ENCODE assay signal across 8 mouse cellular contexts in the genomic region with DNA sequence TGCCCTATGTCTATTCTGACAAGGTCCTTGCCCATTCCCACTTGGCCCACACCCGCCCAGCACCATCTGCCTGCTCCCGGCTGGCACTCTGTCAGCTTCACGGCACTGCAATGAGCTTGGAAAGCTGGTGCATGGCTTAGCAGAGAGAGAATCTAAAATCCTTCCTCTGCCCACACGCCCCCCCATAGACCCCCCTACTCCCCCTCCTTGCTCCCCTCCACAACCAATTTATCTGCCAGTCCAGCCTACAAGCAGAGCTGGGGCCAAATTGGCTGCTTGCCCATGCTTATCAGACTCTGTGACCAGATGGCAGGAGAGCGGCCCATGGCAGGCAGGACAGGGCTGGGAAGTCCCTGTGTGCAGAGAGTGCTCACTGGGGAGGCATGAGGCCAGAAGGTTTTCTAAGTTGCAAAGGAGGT.
DNase-seq lines count a peak whose midpoint lies in the region; ATAC-seq and TF ChIP-seq lines count a peak whose summit lies in the region.

No protein-coding gene starts in this region.

- no peaks in the 10 kb centered on the region for H3K27me3 ChIP-seq in lung, embryonic 16.5 days (ENCODE audit: control insufficient read depth, insufficient read depth, low read depth, low read length)
- no peaks in the 10 kb centered on the region for H3K27me3 ChIP-seq in heart, postnatal 0 days (ENCODE audit: control insufficient read depth, insufficient read depth, low read length)

- no peaks in the 10 kb centered on the region for H3K9me3 ChIP-seq in lung, embryonic 16.5 days (ENCODE audit: control insufficient read depth, low read length)
- no peaks in the 10 kb centered on the region for H3K9me3 ChIP-seq in heart, postnatal 0 days (replicated peaks; ENCODE audit: control insufficient read depth, low read length)

- ATAC-seq in lung, embryonic 16.5 days (ENCODE audit: low read depth): peak; percentile 28; the same call in 1 of the 2 replicates
- ATAC-seq in heart, postnatal 0 days (ENCODE audit: insufficient read depth, low read depth): peak; percentile 94
- ATAC-seq in megakaryocyte, adult 5-6 weeks (ENCODE audit: poor library complexity, severe bottlenecking): no peak

- no peak for TF ChIP-seq EP300 in heart, postnatal 0 days (IDR thresholded peaks at IDR 0.05; ENCODE audit: low read depth)

- H3K27ac ChIP-seq in lung, embryonic 16.5 days (ENCODE audit: low read length): no peak overlapping the region
- no peak overlapping the region for H3K27ac ChIP-seq in heart, postnatal 0 days (ENCODE audit: low read depth)

- H3K9ac ChIP-seq in lung, embryonic 16.5 days (ENCODE audit: low read length): no peak overlapping the region
- H3K9ac ChIP-seq in heart, postnatal 0 days (replicated peaks; ENCODE audit: low read depth, low read length): no peak overlapping the region

- 64% methylated on average over 5 of the region's 5 CpGs for WGBS in lung, embryonic 16.5 days
- WGBS in heart, postnatal 0 days: 13% methylated on average over 5 of the region's 5 CpGs

- no peak overlapping the region for H3K4me2 ChIP-seq in lung, embryonic 16.5 days (ENCODE audit: low read depth, low read length)
- no peak overlapping the region for H3K4me2 ChIP-seq in heart, postnatal 0 days (ENCODE audit: low read depth, low read length)

- no peak overlapping the region for H3K4me3 ChIP-seq in lung, embryonic 16.5 days (ENCODE audit: low read length)
- no peak overlapping the region for H3K4me3 ChIP-seq in heart, postnatal 0 days (ENCODE audit: low read depth, low read length)

- no peaks in the 10 kb centered on the region; the same call in 1 of the 2 replicates for H3K4me1 ChIP-seq in lung, embryonic 16.5 days (replicated peaks; ENCODE audit: control insufficient read depth, insufficient read depth, low read length)
- peaks cover 4% of the 10 kb centered on the region; the same call in 1 of the 2 replicates for H3K4me1 ChIP-seq in heart, postnatal 0 days (ENCODE audit: control insufficient read depth, insufficient read depth)

- H3K36me3 ChIP-seq in lung, embryonic 16.5 days (ENCODE audit: control insufficient read depth, insufficient read depth, low read length): no peaks in the 10 kb centered on the region
- H3K36me3 ChIP-seq in heart, postnatal 0 days (replicated peaks; ENCODE audit: control insufficient read depth, insufficient read depth, low read length): no peaks in the 10 kb centered on the region

- TF ChIP-seq CTCF in heart, postnatal 0 days (IDR thresholded peaks at IDR 0.05; ENCODE audit: low read depth): no peak

- no peak for DNase-seq in lung, postnatal 36 days
- DNase-seq in cerebellum, postnatal 4 days (ENCODE audit: low spot score in 2 of 2): peak; percentile 64 to 92
- DNase-seq in heart, postnatal 0 days (ENCODE audit: low spot score): peak; percentile 81
- DNase-seq in layer of hippocampus, postnatal 10 days (ENCODE audit: low spot score in 2 of 2): peak; percentile 80 to 84
- DNase-seq in retina, postnatal 1 day: peak; percentile 98
- DNase-seq in T-cell, adult 2 months (ENCODE audit: low spot score): no peak

Comparison
In these comparisons a context has a peak if more than half of its experiments do, and no peak if none do; other contexts are left out.
1. DNase-seq: peak in cerebellum, postnatal 4 days (2 of 2), heart, postnatal 0 days (single experiment), layer of hippocampus, postnatal 10 days (2 of 2) and retina, postnatal 1 day (single experiment); none in lung, postnatal 36 days (single experiment) and T-cell, adult 2 months (single experiment).